26 mouse cellular contexts compared by ENCODE assay signal in the genomic region with DNA sequence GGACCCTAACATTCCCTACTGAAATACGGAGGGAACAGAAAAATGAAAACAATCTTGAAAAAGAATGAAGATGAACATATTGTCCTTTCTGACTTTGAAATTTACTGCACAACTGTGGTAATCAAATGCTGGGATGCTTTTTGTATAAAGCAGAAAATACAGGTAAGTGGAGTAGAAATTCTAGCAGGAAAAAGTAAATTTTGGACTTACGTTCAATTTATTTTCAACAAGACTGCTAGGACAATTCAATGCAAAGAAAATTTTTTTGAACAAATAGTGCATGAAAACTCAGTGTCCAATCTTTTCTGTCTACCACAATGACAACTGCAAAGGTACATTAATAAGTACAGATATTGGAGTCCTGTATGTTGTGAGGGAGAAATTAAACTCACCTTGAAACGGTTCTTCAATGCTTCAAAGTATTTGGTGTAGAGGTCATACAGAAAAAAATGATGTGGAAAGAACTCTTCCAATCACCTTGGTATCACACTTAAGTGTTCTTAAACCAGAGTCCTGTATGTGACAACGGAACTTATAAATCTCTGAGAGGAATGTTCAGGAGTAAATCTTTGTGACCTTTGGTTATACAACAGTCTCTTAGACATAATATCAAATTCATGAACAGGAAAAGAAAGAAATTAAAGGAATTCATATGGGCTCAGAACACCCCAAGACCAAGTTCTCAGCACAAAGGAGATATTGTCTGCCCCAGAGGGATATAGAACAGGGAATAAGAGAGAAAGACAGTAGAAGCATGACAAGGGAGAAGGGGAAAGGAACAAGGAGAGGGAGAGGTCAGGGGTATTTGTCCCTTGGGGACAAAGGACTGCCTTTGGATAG. TPM values are rescaled to one million over a fixed set of nuclear protein-coding genes. Genes with fewer than 3 reads are reported as not detected.
"Had no signal": no experiment of that assay in that cellular context is flagged by ENCODE, and none has a peak within 500 bp of the region (broad histone marks: within the 10 kb centered on the region; RNA-seq: fewer than 3 reads in every experiment).

No protein-coding gene starts in this region.

- H3K9ac ChIP-seq: embryonic facial prominence, embryonic 12.5 days; embryonic facial prominence, embryonic 13.5 days; embryonic facial prominence, embryonic 15.5 days; forebrain, embryonic 12.5 days; forebrain, embryonic 13.5 days; forebrain, embryonic 15.5 days; forebrain, postnatal 0 days had no signal

- H3K27ac ChIP-seq: embryonic facial prominence, embryonic 10.5 days; embryonic facial prominence, embryonic 12.5 days; embryonic facial prominence, embryonic 13.5 days; embryonic facial prominence, embryonic 15.5 days; forebrain, embryonic 10.5 days; forebrain, embryonic 12.5 days; forebrain, embryonic 13.5 days; forebrain, embryonic 15.5 days; gastrocnemius, adult 2 months; heart, adult 2 months had no signal

- H3K4me1 ChIP-seq: embryonic facial prominence, embryonic 12.5 days; embryonic facial prominence, embryonic 13.5 days; embryonic facial prominence, embryonic 15.5 days; forebrain, embryonic 10.5 days; forebrain, embryonic 12.5 days; forebrain, embryonic 13.5 days; forebrain, embryonic 15.5 days had no signal

- H3K4me2 ChIP-seq: embryonic facial prominence, embryonic 12.5 days; embryonic facial prominence, embryonic 13.5 days; embryonic facial prominence, embryonic 15.5 days; forebrain, embryonic 12.5 days; forebrain, embryonic 13.5 days; forebrain, embryonic 15.5 days had no signal

- H3K9me3 ChIP-seq: embryonic facial prominence, embryonic 10.5 days; embryonic facial prominence, embryonic 12.5 days; embryonic facial prominence, embryonic 13.5 days; embryonic facial prominence, embryonic 15.5 days; forebrain, embryonic 10.5 days; forebrain, embryonic 12.5 days; forebrain, embryonic 13.5 days; forebrain, embryonic 15.5 days had no signal

- ATAC-seq: forebrain, embryonic 13.5 days; forebrain, embryonic 14.5 days; forebrain, embryonic 15.5 days; forebrain, embryonic 16.5 days; forebrain, postnatal 0 days had no signal

- H3K36me3 ChIP-seq: embryonic facial prominence, embryonic 10.5 days; embryonic facial prominence, embryonic 12.5 days; embryonic facial prominence, embryonic 13.5 days; embryonic facial prominence, embryonic 15.5 days; forebrain, embryonic 10.5 days; forebrain, embryonic 12.5 days; forebrain, embryonic 15.5 days had no signal

- DNase-seq: cerebellum, adult 9-10 months; cerebellum, adult 9-11 months; cerebellum, postnatal 14 days; cerebellum, postnatal 25 days; cerebellum, postnatal 36 days; embryo, embryonic 11 days; forebrain, postnatal 0 days; gastrocnemius, adult 2 months; gastrocnemius, postnatal 10 days; gastrocnemius, postnatal 14 days; gastrocnemius, postnatal 25 days; gastrocnemius, postnatal 36 days; heart, adult 11 months; heart, adult 18-20 months; heart, adult 2 months had no signal

- H3K27me3 ChIP-seq: embryonic facial prominence, embryonic 12.5 days; embryonic facial prominence, embryonic 13.5 days; embryonic facial prominence, embryonic 15.5 days; forebrain, embryonic 12.5 days; forebrain, embryonic 13.5 days; forebrain, embryonic 15.5 days had no signal

- H3K4me3 ChIP-seq: embryonic facial prominence, embryonic 10.5 days; embryonic facial prominence, embryonic 12.5 days; embryonic facial prominence, embryonic 13.5 days; embryonic facial prominence, embryonic 15.5 days; erythroblast, embryonic 14.5 days; forebrain, embryonic 10.5 days; forebrain, embryonic 12.5 days; forebrain, embryonic 13.5 days; forebrain, embryonic 15.5 days; gastrocnemius, adult 2 months; heart, adult 2 months had no signal

RNA-seq across cellular contexts. Expression of a gene that starts 26.6 kb away (rescaled TPM):
- polyA plus RNA-seq: erythroblast, embryonic 14.5 days had no signal
